Mouse (Mus musculus) thymus, adult 2 months (tissue): ENCODE results near the gene Hacd3. TPM values are rescaled to one million over a fixed set of nuclear protein-coding genes. Genes with fewer than 3 reads are reported as not detected.
A peak's percentile ranks its signal among the peaks of the same experiment; 100 is the strongest.

Source experiments
- DNase-seq: peaks from one replicate; pipeline ENCODE4 v3.0.0; 2021
- H3K27ac ChIP-seq: fragments of 200-500 bp; 2 replicates; pipeline ENCODE4 v1.5.1; 2012; ENCODE audit warnings: low read length, control low read depth; ENCODE audit not compliant: control insufficient read depth, insufficient read depth
- H3K27me3 ChIP-seq: fragments of 200-500 bp; 2 replicates; pipeline ENCODE4 v1.6.1; 2012; ENCODE audit warnings: mild to moderate bottlenecking, low read length, moderate library complexity, mixed read lengths; ENCODE audit not compliant: control insufficient read depth, insufficient read depth
- H3K36me3 ChIP-seq: fragments of 200-500 bp; 2 replicates; pipeline ENCODE4 v1.6.1; 2012; ENCODE audit warnings: mild to moderate bottlenecking, low read length, moderate library complexity; ENCODE audit not compliant: control insufficient read depth, insufficient read depth
- H3K4me1 ChIP-seq: fragments of 200-500 bp; replicated peaks from 2 replicates; pipeline ENCODE4 v1.6.1; 2012; ENCODE audit warnings: low read length; ENCODE audit not compliant: control insufficient read depth, insufficient read depth
- H3K4me3 ChIP-seq: fragments of 200-500 bp; 2 replicates; pipeline ENCODE4 v1.5.1; 2012; ENCODE audit warnings: mild to moderate bottlenecking, low read length, control low read depth, moderate library complexity; ENCODE audit not compliant: control insufficient read depth, insufficient read depth
- CTCF ChIP-seq: fragments of 200-500 bp; IDR thresholded peaks from 2 replicates; pipeline ENCODE4 v1.5.1; 2012; ENCODE audit warnings: mild to moderate bottlenecking, control low read depth, low read length, moderate library complexity, borderline replicate concordance; ENCODE audit not compliant: control insufficient read depth, poor library complexity, insufficient read depth; ENCODE audit errors: extremely low read depth
- POLR2A ChIP-seq: fragments of 200-500 bp; IDR thresholded peaks from 2 replicates; pipeline ENCODE4 v1.6.1; 2012; ENCODE audit warnings: mild to moderate bottlenecking, low read length, control low read depth, moderate library complexity; ENCODE audit not compliant: control insufficient read depth, poor library complexity, insufficient read depth; ENCODE audit errors: extremely low read depth
- WGBS: fragments of 180-500 bp; shearing (Covaris S2); methylation state at CpG from one replicate; pipeline ENCODE4 v1.1.7; 2018; 5-methylcytosine and 5-hydroxymethylcytosine counted together
- polyA plus RNA-seq: library from polyadenylated mRNA; depleted of rRNA; stranded (reverse); fragments of >200 nt; gene quantifications from 2 replicates; pipeline ENCODE4 v1.2.3, GENCODE M21; 2012

Gene Hacd3
- polyA plus RNA-seq, 1 experiment: 35.3 TPM

- 90% methylated on average over 8 of the region's 8 CpGs for WGBS
- no peak overlapping the region for H3K27ac ChIP-seq
- DNase-seq: no peak
- no peaks in the 10 kb centered on the region for H3K27me3 ChIP-seq
- H3K36me3 ChIP-seq: peaks cover 69% of the 10 kb centered on the region
- TF ChIP-seq CTCF (no peak), POLR2A (no peak)
- H3K4me3 ChIP-seq: no peak overlapping the region
- H3K4me1 ChIP-seq: no peaks in the 10 kb centered on the region
Observed at GRCm38 (mm10) chr9:64985037-64985794, 36.3 kb downstream of the Hacd3 start.

- 95% methylated on average over 1 of the region's 1 CpGs for WGBS
- Histone ChIP-seq H3K27ac (no peak overlapping the region), H3K4me1 (no peaks in the 10 kb centered on the region), H3K27me3 (no peaks in the 10 kb centered on the region), H3K36me3 (peaks cover 67% of the 10 kb centered on the region), H3K4me3 (no peak overlapping the region)
- TF ChIP-seq POLR2A: no peak
- TF ChIP-seq CTCF: no peak
- DNase-seq: no peak
Observed at GRCm38 (mm10) chr9:64981904-64982303, 39.6 kb downstream of the Hacd3 start.

- H3K36me3 ChIP-seq: peaks cover 60% of the 10 kb centered on the region
- no peaks in the 10 kb centered on the region for H3K4me1 ChIP-seq
- H3K4me3 ChIP-seq: no peak overlapping the region
- TF ChIP-seq POLR2A (no peak), CTCF (no peak)
- WGBS: 99% methylated on average over 3 of the region's 3 CpGs
- no peak overlapping the region for H3K27ac ChIP-seq
- H3K27me3 ChIP-seq: no peaks in the 10 kb centered on the region
- DNase-seq: no peak
Observed at GRCm38 (mm10) chr9:64980548-64980947, 40.9 kb downstream of the Hacd3 start.

GRCm38 (mm10) chr9:64960978-64961320 is 60.5 kb downstream of the Hacd3 start:
- WGBS: under 1% methylated on average over 17 of the region's 17 CpGs
- Histone ChIP-seq H3K4me1 (peaks cover 6% of the 10 kb centered on the region), H3K27me3 (no peaks in the 10 kb centered on the region), H3K4me3 (peak overlapping the region; percentile 79), H3K36me3 (peaks cover 15% of the 10 kb centered on the region), H3K27ac (peak overlapping the region; percentile 19; the same call in 1 of the 2 replicates)
- TF ChIP-seq CTCF (no peak), POLR2A (no peak)
- no peak for DNase-seq

- peak; percentile 97 for DNase-seq
- Histone ChIP-seq H3K27ac (peak within 1 kb of the TSS; percentile 19; the same call in 1 of the 2 replicates), H3K27me3 (no peaks in the 10 kb centered on the region), H3K4me1 (peaks cover 6% of the 10 kb centered on the region), H3K4me3 (peak within 1 kb of the TSS; percentile 79), H3K36me3 (peaks cover 9% of the 10 kb centered on the region)
- WGBS: 13% methylated on average over 29 of the region's 29 CpGs
- TF ChIP-seq POLR2A (peak; percentile 72; the same call in 1 of the 2 replicates), CTCF (peak; percentile 91)
Observed at GRCm38 (mm10) chr9:64960117-64960977, 61.1 kb downstream of the Hacd3 start, which contains the start of gene Ints14. Gene Ints14, plus strand, starts transcription at chr9:64960905.

GRCm38 (mm10) chr9:64957276-64957675 is 64.2 kb downstream of the Hacd3 start:
- no peak overlapping the region for H3K27ac ChIP-seq
- peaks cover 6% of the 10 kb centered on the region for H3K4me1 ChIP-seq
- no peaks in the 10 kb centered on the region for H3K36me3 ChIP-seq
- no peaks in the 10 kb centered on the region for H3K27me3 ChIP-seq
- no peak for DNase-seq
- 89% methylated on average over 3 of the region's 3 CpGs for WGBS
- TF ChIP-seq POLR2A (no peak), CTCF (no peak)
- H3K4me3 ChIP-seq: no peak overlapping the region

GRCm38 (mm10) chr9:64956337-64956736 is 65.2 kb downstream of the Hacd3 start:
- 16% methylated on average over 12 of the region's 12 CpGs for WGBS
- Histone ChIP-seq H3K4me3 (no peak overlapping the region), H3K36me3 (no peaks in the 10 kb centered on the region), H3K4me1 (peaks cover 3% of the 10 kb centered on the region; the same call in 1 of the 2 replicates), H3K27ac (no peak overlapping the region), H3K27me3 (no peaks in the 10 kb centered on the region)
- no peak for TF ChIP-seq POLR2A
- TF ChIP-seq CTCF: no peak
- DNase-seq: peak; percentile 35
